Mouse (Mus musculus): ENCODE measurements around the gene Blvrb. TPM values are rescaled to one million over a fixed set of nuclear protein-coding genes. Genes with fewer than 3 reads are reported as not detected.

Blvrb gene
- polyA plus RNA-seq, 1 experiment from 2014 or later: 39.5 TPM

DNA sequence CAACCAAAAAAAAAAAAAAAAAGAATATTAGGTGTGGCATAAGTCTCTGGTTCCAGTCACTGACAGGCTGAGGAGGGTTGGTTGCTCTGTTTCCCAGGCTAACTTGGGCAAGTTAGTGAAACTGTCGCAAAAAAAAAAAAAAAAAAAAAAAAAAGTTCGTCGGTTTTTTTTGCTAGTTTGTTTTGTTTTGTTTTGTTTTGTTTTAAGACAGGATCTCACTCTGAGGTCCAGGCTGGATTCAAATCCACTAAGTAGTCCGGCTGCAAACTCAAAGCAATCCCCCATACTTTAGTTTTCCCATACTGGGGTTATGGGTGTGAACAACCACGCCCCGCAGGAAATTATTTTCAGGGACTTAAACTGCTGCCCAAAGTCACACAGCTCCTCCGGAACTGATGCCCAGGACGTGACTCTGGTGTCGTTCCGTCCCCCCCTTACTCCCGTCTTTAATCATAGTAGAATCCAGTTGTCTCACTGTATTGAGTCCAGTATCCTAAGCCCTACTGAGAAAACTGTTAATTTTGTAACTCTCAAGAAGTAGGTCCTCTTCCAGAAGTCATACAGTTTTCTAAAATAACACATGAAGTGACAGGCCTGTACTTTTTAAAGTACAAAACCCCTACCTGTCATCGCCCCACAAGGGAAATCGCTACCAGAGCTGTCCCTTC, 38.5 kb downstream of the Blvrb start:
- Histone ChIP-seq H3K4me1 (ENCODE audit: control insufficient read depth, insufficient read depth, low read length) (peaks cover 12% of the 10 kb centered on the region), H3K9ac (ENCODE audit: low read length) (peak overlapping the region; percentile 44), H3K27me3 (ENCODE audit: control insufficient read depth, insufficient read depth, low read length) (no peaks in the 10 kb centered on the region; the same call in 1 of the 2 replicates), H3K4me2 (peak overlapping the region; percentile 68), H3K4me3 (ENCODE audit: low read depth, low read length) (peak overlapping the region; percentile 75), H3K27ac (ENCODE audit: low read depth, low read length) (no peak overlapping the region; the same call in 1 of the 2 replicates), H3K36me3 (ENCODE audit: control insufficient read depth, insufficient read depth, low read length) (no peaks in the 10 kb centered on the region), H3K9me3 (ENCODE audit: control insufficient read depth, low read length) (no peaks in the 10 kb centered on the region)
- no peak for DNase-seq (ENCODE audit: low spot score, missing footprints)
- WGBS: 5% methylated on average over 13 of the region's 13 CpGs
- peak; percentile 16; the same call in 1 of the 2 replicates for ATAC-seq (ENCODE audit: low FRiP score)

DNA sequence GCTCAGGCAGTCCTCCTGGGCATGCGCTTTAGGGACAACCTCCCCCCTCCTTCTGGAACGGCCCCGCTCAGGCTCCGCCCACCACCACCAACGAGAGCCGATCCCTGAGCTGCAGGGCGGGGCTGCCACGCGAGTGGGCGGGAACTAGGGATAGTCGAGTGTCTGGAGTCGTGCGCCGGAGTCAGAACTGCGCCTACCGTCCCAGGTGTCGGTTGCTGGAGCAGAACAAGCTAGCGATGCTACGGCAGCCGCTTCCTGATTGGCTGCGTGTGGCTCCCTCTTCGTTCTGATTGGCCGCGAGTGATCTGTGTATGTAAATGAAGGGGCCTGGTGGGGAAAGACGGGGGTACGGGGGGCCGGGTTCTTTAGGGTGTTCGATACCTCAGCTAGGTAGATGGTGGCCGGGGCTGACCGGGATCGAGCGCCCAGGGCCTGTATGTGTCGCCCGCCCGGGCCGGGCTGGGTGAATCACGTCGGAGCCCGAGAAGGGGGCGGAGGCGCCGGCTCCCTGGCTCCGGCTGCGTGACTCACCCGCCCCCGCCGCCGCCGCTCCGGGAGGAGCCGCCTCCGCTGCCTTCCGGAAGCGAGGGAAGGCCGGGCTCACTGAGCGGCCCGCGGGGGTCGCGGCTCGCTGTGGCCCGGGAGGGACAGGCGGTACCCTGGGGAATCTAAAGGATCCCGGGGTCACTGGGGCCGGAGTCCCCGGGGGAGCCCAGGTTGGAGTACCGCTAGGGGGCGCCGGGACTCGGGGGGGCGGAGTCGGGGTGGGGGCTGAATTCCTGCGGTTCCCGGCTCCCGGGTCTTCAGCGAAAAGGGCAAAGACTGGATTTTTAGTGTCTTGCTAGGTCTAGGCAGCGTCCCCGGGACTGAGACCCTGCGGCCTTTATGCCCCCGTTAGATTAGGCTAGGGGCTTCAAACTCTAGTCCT, 39.3 kb downstream of the Blvrb start, which contains the start of gene Sertad1:
Sertad1 (plus strand) TSS at position 141 of the 928 bp plus-strand sequence.
- no peaks in the 10 kb centered on the region for H3K9me3 ChIP-seq (ENCODE audit: control insufficient read depth, low read length)
- H3K4me3 ChIP-seq (ENCODE audit: low read depth, low read length): peak within 1 kb of the TSS; percentile 75
- H3K27me3 ChIP-seq (ENCODE audit: control insufficient read depth, insufficient read depth, low read length): no peaks in the 10 kb centered on the region; the same call in 1 of the 2 replicates
- peak; percentile 96 for ATAC-seq (ENCODE audit: low FRiP score)
- peak within 1 kb of the TSS; percentile 68 for H3K4me2 ChIP-seq
- H3K36me3 ChIP-seq (ENCODE audit: control insufficient read depth, insufficient read depth, low read length): no peaks in the 10 kb centered on the region
- peaks cover 10% of the 10 kb centered on the region for H3K4me1 ChIP-seq (ENCODE audit: control insufficient read depth, insufficient read depth, low read length)
- DNase-seq (ENCODE audit: low spot score, missing footprints): peak; percentile 100
- WGBS: under 1% methylated on average over 76 of the region's 80 CpGs
- H3K9ac ChIP-seq (ENCODE audit: low read length): peak within 1 kb of the TSS; percentile 79
- H3K27ac ChIP-seq (ENCODE audit: low read depth, low read length): peak within 1 kb of the TSS; percentile 84

DNA sequence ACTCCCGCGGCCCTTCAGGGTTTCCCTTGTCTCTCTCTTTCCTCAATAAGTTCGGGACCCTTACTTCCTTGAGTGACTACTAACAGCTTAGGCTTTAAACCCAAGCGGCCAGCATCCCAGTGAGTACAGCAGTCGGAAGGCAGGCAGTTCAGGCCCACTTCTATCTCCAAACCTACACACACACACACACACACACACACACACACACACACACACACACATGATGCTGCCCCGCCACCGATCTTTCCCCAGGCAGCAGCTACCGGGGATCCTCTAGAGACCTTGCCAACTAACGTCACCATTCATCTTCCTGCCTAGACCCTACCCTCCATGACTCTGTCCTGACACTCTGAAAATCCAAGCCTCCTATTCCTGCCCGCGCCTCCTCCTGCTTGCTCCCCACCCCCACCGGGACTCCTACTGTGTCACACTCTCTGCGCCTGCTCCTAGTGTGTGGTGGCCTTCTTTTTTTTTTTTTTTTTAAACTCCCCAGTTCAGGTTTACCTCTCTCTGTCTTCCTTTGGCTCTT, 40.0 kb downstream of the Blvrb start:
- no peak for ATAC-seq (ENCODE audit: low FRiP score)
- peak overlapping the region; percentile 79 for H3K9ac ChIP-seq (ENCODE audit: low read length)
- no peaks in the 10 kb centered on the region; the same call in 1 of the 2 replicates for H3K27me3 ChIP-seq (ENCODE audit: control insufficient read depth, insufficient read depth, low read length)
- H3K4me3 ChIP-seq (ENCODE audit: low read depth, low read length): peak overlapping the region; percentile 75
- no peaks in the 10 kb centered on the region for H3K36me3 ChIP-seq (ENCODE audit: control insufficient read depth, insufficient read depth, low read length)
- WGBS: under 1% methylated on average over 13 of the region's 13 CpGs
- peak overlapping the region; percentile 68 for H3K4me2 ChIP-seq
- no peak overlapping the region for H3K27ac ChIP-seq (ENCODE audit: low read depth, low read length)
- H3K9me3 ChIP-seq (ENCODE audit: control insufficient read depth, low read length): no peaks in the 10 kb centered on the region
- no peak for DNase-seq (ENCODE audit: low spot score, missing footprints)
- peaks cover 10% of the 10 kb centered on the region for H3K4me1 ChIP-seq (ENCODE audit: control insufficient read depth, insufficient read depth, low read length)

DNA sequence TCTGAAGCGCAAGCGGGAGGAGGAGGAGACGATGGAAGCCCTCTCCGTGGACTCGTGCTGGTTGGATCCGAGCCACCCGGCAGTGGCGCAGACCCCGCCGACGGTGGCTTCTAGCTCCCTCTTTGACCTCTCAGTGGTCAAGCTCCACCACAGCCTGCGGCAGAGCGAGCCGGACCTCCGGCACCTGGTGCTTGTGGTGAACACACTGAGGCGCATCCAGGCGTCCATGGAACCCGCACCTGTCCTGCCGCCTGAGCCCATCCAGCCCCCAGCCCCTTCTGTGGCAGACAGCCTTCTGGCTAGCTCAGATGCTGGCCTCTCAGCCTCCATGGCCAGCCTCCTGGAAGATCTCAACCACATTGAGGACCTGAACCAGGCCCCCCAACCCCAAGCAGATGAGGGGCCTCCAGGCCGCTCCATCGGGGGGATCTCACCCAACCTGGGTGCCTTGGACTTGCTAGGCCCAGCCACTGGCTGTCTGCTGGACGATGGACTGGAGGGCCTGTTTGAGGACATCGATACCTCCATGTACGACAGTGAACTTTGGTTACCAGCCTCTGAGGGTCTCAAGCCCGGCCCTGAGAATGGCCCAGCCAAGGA, 41.6 kb downstream of the Blvrb start:
- WGBS: 90% methylated on average over 25 of the region's 25 CpGs
- Histone ChIP-seq H3K4me1 (ENCODE audit: control insufficient read depth, insufficient read depth, low read length) (peaks cover 10% of the 10 kb centered on the region), H3K4me2 (no peak overlapping the region), H3K9me3 (ENCODE audit: control insufficient read depth, low read length) (no peaks in the 10 kb centered on the region), H3K36me3 (ENCODE audit: control insufficient read depth, insufficient read depth, low read length) (no peaks in the 10 kb centered on the region), H3K9ac (ENCODE audit: low read length) (no peak overlapping the region), H3K4me3 (ENCODE audit: low read depth, low read length) (no peak overlapping the region), H3K27ac (ENCODE audit: low read depth, low read length) (no peak overlapping the region), H3K27me3 (ENCODE audit: control insufficient read depth, insufficient read depth, low read length) (no peaks in the 10 kb centered on the region; the same call in 1 of the 2 replicates)
- DNase-seq (ENCODE audit: low spot score, missing footprints): no peak
- ATAC-seq (ENCODE audit: low FRiP score): no peak

DNA sequence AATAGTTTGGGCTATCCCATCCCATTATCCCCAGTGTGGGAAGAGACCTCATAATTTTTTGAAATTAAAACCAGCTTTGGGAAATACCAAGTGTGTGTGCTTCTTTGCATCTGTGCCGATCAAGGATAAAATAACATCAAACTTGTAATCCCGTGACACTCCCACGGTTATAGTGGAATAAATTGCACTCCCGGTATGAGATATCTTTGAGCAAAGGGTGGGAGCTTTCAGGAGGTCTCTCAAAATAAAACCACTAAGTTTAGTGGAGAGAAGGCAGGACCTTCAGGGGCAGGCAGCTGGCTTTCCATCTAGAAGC, 42.4 kb downstream of the Blvrb start:
- no peaks in the 10 kb centered on the region for H3K36me3 ChIP-seq (ENCODE audit: control insufficient read depth, insufficient read depth, low read length)
- peak overlapping the region; percentile 11; the same call in 1 of the 2 replicates for H3K27ac ChIP-seq (ENCODE audit: low read depth, low read length)
- H3K9ac ChIP-seq (ENCODE audit: low read length): peak overlapping the region; percentile 68
- H3K4me2 ChIP-seq: peak overlapping the region; percentile 62
- ATAC-seq (ENCODE audit: low FRiP score) (no peak), DNase-seq (ENCODE audit: low spot score, missing footprints) (peak; percentile 84)
- H3K9me3 ChIP-seq (ENCODE audit: control insufficient read depth, low read length): no peaks in the 10 kb centered on the region
- H3K4me3 ChIP-seq (ENCODE audit: low read depth, low read length): peak overlapping the region; percentile 37
- WGBS: 45% methylated on average over 4 of the region's 4 CpGs
- no peaks in the 10 kb centered on the region; the same call in 1 of the 2 replicates for H3K27me3 ChIP-seq (ENCODE audit: control insufficient read depth, insufficient read depth, low read length)
- peaks cover 10% of the 10 kb centered on the region for H3K4me1 ChIP-seq (ENCODE audit: control insufficient read depth, insufficient read depth, low read length)

DNA sequence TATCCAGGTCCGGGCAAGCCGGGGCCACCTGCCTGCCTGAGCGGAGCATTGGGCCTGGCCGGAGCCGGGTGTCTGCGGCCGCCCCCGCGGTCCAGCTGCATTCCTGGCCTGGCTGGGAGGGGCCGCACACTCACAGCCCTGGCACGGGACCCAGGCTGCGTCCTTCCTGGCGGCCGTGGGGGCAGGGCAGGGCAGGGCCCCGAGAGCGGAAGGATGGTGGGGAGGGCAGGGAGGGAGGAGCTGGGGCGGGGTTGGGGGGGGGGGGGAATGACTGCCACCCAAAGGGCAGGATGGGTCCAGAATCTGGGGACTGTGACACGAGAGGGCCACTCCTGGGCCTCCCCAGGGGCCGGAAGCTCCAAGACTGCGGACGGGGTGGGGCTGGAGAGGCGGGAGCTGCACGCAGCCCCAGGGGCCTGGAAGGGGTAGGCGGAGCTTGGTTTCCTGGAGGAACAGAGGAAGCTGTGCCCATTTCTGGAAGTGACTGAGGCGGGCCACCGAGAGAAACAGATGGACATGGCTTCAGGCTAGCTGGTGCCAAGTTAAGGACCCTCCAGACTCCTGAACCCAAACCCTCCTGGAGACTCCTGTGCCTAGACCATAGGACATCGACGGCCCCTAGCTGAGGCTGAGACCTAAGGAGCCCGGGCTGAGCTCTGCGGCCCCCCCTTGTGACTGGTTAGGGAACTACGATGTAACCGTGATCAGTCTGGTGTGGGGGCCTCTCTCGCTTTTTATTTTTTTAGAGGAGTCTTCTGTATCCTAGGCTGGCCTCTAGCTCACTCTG, 43.0 kb downstream of the Blvrb start:
- H3K27me3 ChIP-seq (ENCODE audit: control insufficient read depth, insufficient read depth, low read length): no peaks in the 10 kb centered on the region
- DNase-seq (ENCODE audit: low spot score, missing footprints): peak; percentile 97
- peak; percentile 54 for ATAC-seq (ENCODE audit: low FRiP score)
- H3K9ac ChIP-seq (ENCODE audit: low read length): peak overlapping the region; percentile 68
- no peaks in the 10 kb centered on the region for H3K36me3 ChIP-seq (ENCODE audit: control insufficient read depth, insufficient read depth, low read length)
- no peaks in the 10 kb centered on the region for H3K9me3 ChIP-seq (ENCODE audit: control insufficient read depth, low read length)
- under 1% methylated on average over 32 of the region's 33 CpGs for WGBS
- peak overlapping the region; percentile 62 for H3K4me2 ChIP-seq
- H3K4me3 ChIP-seq (ENCODE audit: low read depth, low read length): peak overlapping the region; percentile 37
- peaks cover 10% of the 10 kb centered on the region for H3K4me1 ChIP-seq (ENCODE audit: control insufficient read depth, insufficient read depth, low read length)
- H3K27ac ChIP-seq (ENCODE audit: low read depth, low read length): peak overlapping the region; percentile 11; the same call in 1 of the 2 replicates

DNA sequence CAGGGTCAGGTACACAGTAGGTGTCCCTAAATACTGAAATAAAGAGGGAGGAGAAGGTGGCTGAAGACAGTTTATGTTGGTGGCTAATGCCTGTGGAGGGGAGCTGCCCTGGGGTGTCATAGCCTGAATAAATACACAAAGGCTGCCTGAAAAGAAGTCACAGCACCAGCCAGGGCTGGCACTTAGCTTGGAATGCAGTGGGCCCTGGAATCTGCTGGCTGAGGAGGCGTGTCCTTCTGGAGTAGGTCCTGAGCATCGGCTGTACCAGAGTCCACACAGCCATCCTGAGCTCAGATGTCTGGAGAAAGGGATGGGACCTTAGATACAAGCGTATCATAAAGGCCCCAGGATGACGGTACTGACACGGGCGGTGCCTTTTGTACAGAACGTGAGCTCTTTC, 44.1 kb downstream of the Blvrb start:
- Histone ChIP-seq H3K27me3 (ENCODE audit: control insufficient read depth, insufficient read depth, low read length) (no peaks in the 10 kb centered on the region), H3K4me3 (ENCODE audit: low read depth, low read length) (no peak overlapping the region), H3K4me2 (no peak overlapping the region), H3K9me3 (ENCODE audit: control insufficient read depth, low read length) (no peaks in the 10 kb centered on the region), H3K4me1 (ENCODE audit: control insufficient read depth, insufficient read depth, low read length) (peaks cover 10% of the 10 kb centered on the region), H3K36me3 (ENCODE audit: control insufficient read depth, insufficient read depth, low read length) (no peaks in the 10 kb centered on the region), H3K9ac (ENCODE audit: low read length) (no peak overlapping the region), H3K27ac (ENCODE audit: low read depth, low read length) (no peak overlapping the region)
- WGBS: 78% methylated on average over 7 of the region's 7 CpGs
- ATAC-seq (ENCODE audit: low FRiP score) (no peak), DNase-seq (ENCODE audit: low spot score, missing footprints) (no peak)

DNA sequence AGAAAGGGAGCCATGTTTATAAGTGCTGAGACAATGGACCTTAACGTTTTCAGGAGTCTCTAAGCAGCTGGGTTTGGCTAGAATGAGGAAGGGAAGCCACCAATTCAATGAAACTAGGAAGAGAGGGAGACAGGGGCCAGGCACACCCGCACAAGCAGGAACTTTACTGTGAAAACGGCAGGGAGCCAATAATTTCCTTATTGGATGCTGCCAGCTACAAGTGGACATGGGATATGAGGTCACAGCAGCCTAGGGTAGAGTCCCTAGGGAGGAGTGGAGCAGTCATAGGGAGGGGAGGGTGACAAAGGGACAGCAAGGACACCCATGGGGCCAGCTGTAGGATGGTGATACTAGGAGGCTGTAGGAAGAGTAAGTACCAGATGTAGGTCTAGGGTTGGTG, 45.2 kb downstream of the Blvrb start:
- no peak overlapping the region for H3K9ac ChIP-seq (ENCODE audit: low read length)
- H3K9me3 ChIP-seq (ENCODE audit: control insufficient read depth, low read length): no peaks in the 10 kb centered on the region
- 79% methylated on average over 3 of the region's 3 CpGs for WGBS
- H3K4me2 ChIP-seq: no peak overlapping the region
- no peak for ATAC-seq (ENCODE audit: low FRiP score)
- no peak overlapping the region for H3K27ac ChIP-seq (ENCODE audit: low read depth, low read length)
- no peaks in the 10 kb centered on the region for H3K36me3 ChIP-seq (ENCODE audit: control insufficient read depth, insufficient read depth, low read length)
- H3K27me3 ChIP-seq (ENCODE audit: control insufficient read depth, insufficient read depth, low read length): no peaks in the 10 kb centered on the region
- no peak for DNase-seq (ENCODE audit: low spot score, missing footprints)
- no peak overlapping the region for H3K4me3 ChIP-seq (ENCODE audit: low read depth, low read length)
- peaks cover 7% of the 10 kb centered on the region for H3K4me1 ChIP-seq (ENCODE audit: control insufficient read depth, insufficient read depth, low read length)
